Mouse (Mus musculus): Measurements from ENCODE around the gene Rpp25l. TPM values are rescaled to one million over a fixed set of nuclear protein-coding genes. Genes with fewer than 3 reads are reported as not detected.
"Not testable (repeated sequence)": the region's sequence is repeated elsewhere in the genome, so short reads cannot be mapped to it uniquely, and the experiment has no call there.

Rpp25l gene
- polyA plus RNA-seq, 1 experiment from 2014 or later: 27.2 TPM

DNA sequence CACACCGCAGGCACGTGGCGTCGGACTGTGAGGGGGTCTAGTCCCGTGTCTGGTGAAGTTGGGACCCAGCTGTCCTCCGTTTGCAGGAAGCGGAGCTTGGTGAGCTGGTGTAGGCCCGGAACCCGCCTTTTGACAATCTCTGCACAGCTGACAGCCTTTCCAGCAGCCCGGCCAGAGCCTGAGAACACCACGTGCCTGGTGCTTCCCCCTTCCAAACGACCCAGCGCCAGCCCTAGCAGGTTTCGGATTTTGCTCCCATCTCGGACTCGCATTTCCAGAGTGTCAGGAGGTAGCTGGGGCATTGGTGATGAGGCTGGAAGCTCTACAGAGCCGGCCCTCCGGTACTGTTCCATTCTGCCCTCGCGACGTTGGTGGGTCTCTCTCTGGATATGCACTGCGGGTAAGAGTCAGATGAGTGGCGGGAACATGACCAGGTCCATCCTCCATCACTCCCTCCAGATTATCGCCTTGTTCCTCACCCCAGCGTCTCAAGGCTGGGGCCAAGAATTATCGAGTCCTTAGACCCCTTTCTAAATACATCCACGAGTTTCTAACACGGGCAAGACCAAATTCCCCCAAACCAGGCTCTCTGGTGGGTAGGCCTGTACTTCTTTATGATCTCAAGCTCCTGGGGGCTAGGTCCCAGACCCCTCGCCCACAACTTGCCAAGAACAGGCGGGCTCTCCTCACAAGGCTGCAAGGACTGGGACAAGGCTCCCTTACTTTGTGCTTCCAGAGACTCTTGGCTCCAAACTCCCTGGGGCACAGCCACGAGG is 725 bp downstream of the Rpp25l start:
- no peak for TF ChIP-seq CTCF (IDR thresholded peaks at IDR 0.05)
- ChIA-PET CTCF (interaction anchor here (6.5 kb wide), 1 partner anchor 25 kb away, joined by 40 read pairs; no protein-coding TSS in a partner anchor), POLR2A (interaction anchor here (1.3 kb wide), 1 partner anchor 28 kb away, joined by 3 read pairs; no protein-coding TSS in a partner anchor)
- in situ Hi-C loops (cut with MboI; ENCODE audit: low pct_unique_long_range_greater_than_20kb): loop anchor here (25.0 kb wide), 1 partner anchor 575 kb away; the partner anchor contains the start of gene Ube2r2
- ATAC-seq (no peak), DNase-seq (ENCODE audit: low read depth, low spot score) (no peak)
- no peaks in the 10 kb centered on the region for H3K27me3 ChIP-seq

DNA sequence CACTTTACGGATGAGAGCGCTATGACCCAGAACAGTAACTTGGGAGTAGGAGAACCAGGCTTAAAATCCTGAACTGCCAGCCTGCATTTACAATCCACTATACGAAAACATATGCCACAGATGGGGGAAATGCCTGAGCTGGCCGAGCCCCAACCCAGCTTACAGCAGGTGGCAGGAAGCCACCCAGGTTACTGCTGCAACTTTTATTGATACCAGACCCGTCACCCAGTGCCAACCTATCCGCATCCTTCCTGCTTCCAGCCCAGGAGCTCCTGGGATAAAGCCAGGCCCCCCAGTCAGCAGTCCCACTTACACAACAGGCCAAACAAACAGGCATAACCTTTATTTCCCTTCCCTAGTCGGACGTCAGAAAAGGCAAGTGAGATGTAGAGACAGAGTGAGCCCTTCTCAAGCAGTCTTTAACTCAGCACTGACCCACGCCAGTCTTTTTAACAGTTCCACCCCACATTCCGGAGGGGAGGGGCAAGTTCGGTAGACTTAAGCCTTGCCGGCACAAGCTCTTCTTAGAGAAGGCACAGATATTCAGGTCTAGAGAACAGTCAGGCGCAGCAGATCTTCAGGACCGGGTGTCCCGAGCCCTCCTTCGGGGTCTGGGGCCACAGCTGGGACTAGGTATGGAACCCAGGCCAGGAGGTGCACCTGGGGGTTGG is 1.5 kb downstream of the Rpp25l start:
- POLR2A ChIA-PET: no interaction called here
- TF ChIP-seq CTCF (IDR thresholded peaks at IDR 0.05): no peak
- CTCF ChIA-PET: interaction anchor here (6.5 kb wide), 1 partner anchor 26 kb away, joined by 40 read pairs; no protein-coding TSS in a partner anchor
- in situ Hi-C loops (cut with MboI; ENCODE audit: low pct_unique_long_range_greater_than_20kb): loop anchor here (25.0 kb wide), 1 partner anchor 575 kb away; the partner anchor contains the start of gene Ube2r2
- DNase-seq (ENCODE audit: low read depth, low spot score) (no peak), ATAC-seq (no peak)
- H3K27me3 ChIP-seq: no peaks in the 10 kb centered on the region

DNA sequence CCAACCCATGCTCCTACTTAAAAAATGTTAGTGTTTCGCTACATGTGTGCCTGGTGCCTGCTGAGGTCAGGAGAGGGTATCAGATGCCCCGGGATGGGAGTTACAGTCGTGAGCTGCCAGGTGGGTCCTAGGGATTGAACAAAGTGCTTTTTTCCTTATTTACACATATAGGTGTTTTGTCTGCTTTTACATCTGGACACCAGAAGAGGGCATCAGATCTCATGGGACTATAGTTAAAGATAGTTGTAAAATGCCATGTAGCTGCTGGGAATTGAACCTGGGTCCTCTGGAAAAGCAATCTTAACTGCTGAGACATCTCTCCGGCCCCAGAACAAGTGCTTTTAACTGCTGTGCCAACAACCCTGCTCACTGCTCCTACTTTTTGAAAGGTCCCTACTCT is 3.1 kb downstream of the Rpp25l start:
- in situ Hi-C loops (cut with MboI; ENCODE audit: low pct_unique_long_range_greater_than_20kb): loop anchor here (25.0 kb wide), 1 partner anchor 573 kb away; the partner anchor contains the start of gene Ube2r2
- H3K27me3 ChIP-seq: no peaks in the 10 kb centered on the region
- CTCF ChIA-PET: no interaction called here
- DNase-seq (ENCODE audit: low read depth, low spot score) (no peak), ATAC-seq (no peak)
- POLR2A ChIA-PET: no interaction called here
- no peak for TF ChIP-seq CTCF (IDR thresholded peaks at IDR 0.05)

DNA sequence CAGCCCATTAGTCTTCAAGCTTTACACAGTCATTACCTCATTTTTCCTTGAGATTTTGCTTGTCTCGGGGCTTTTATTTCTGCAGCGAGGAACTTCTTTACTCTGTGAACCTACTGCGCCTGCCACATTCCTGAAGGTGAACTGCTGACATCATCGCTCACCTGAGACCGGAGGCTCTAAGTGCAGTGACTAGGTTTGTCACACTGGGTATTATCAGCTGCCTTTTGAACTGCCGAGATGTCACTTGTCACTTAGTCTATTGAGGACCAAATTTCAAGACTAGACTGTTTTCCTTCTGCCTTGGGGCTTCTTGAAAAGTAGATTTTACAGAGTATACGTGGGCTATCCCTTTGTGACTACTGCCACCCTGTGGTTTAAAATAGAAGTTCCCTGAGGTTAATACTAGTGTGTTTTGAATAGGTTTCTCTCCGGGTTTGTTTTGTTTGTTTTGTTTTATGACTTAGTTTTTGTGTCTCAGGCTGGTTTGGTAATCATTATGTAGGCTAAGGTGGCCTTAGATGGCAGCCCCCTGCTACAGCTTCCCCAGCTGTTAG is 5.1 kb downstream of the Rpp25l start:
- in situ Hi-C loops (cut with MboI; ENCODE audit: low pct_unique_long_range_greater_than_20kb): loop anchor here (5.0 to 25.0 kb wide), 3 partner anchors 51 to 571 kb away; partner anchors contain the start of gene Ube2r2
- ChIA-PET POLR2A (interaction anchor here (0.6 kb wide), 1 partner anchor 37 kb away, joined by 3 read pairs; no protein-coding TSS in a partner anchor), CTCF (interaction anchor here (0.9 to 1.4 kb wide), 10 partner anchors 31 to 243 kb away, joined by 3 to 12 read pairs (median 3); no protein-coding TSS in a partner anchor)
- no peak for DNase-seq (ENCODE audit: low read depth, low spot score)
- TF ChIP-seq CTCF (IDR thresholded peaks at IDR 0.05): no peak
- no peaks in the 10 kb centered on the region for H3K27me3 ChIP-seq
- ATAC-seq: no peak

DNA sequence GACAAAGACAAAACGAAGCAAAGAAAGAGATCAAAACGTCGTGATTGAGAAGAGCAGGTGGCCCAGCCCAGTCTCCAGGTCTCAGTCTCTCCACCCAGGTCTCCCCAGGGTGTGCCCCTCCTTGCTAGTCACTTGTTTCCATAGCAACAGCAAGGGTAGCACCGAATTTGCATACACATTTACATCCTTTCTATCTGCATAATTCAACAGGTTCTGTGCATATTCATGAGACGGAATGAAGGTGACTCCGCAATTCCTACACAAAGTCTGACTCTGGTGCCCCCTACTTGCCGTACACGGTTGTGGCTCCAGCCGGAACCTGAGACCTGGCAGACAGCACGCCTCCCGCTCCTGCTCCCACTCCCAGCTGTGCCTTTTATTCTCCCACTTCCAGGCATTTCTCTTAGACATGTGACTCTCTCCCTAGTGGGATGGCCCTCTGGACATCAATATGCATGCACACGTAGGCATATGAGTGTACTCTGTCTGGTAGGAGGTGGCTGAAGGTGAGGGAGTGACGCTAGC is 6.3 kb downstream of the Rpp25l start:
- no peaks in the 10 kb centered on the region for H3K27me3 ChIP-seq
- TF ChIP-seq CTCF (IDR thresholded peaks at IDR 0.05): no peak
- ATAC-seq (no peak), DNase-seq (ENCODE audit: low read depth, low spot score) (no peak)
- CTCF ChIA-PET: interaction anchor here (0.9 to 2.0 kb wide), 8 partner anchors 54 to 242 kb away, joined by 3 to 12 read pairs (median 4); partner anchors contain the start of genes Kif24 and Nudt2
- in situ Hi-C loops (cut with MboI; ENCODE audit: low pct_unique_long_range_greater_than_20kb): loop anchor here (5.0 to 25.0 kb wide), 3 partner anchors 50 to 570 kb away; partner anchors contain the start of gene Ube2r2
- POLR2A ChIA-PET: interaction anchor here (1.2 kb wide), 1 partner anchor 45 kb away, joined by 3 read pairs; no protein-coding TSS in a partner anchor

DNA sequence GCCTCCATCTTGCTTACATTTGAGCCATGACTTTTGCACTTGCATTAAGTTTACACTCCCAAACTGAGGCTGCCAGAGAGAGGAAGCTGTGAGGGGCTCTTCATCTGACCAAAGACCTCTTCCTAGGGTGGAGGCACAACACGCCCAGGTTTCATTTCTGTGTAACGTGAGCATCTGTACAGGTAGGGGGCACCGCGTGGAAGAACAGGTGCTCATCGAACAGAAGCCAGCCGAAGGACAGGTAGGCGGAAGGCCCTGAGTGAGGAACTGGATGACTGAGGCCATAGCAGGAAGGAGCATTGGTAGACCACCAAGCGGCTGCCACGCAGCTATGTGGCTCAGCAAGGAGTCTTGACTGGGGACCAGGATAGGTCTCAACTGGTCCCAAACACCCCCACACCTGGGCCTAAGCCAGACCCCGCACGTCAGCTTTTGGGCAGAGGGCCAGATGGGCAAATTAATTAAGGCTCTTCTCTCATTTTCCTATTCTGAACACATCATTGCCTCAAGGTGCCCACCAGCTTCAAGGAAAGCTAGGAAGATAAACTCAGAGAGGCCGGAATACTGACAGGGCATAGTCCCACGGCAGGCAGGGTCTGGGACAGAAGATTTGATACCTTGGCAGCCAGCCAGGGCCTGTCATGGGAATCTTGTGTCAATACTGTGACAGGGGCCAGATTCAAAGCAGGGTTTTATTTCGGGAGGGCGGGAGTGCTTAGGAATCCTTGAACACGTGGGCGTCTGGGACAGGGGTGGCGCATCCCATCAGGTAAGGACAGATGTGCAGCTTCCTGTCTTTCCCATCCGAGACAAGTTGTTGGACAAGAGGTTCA is 7.2 kb downstream of the Rpp25l start:
- TF ChIP-seq CTCF (IDR thresholded peaks at IDR 0.05): no peak
- no peaks in the 10 kb centered on the region for H3K27me3 ChIP-seq
- no peak for DNase-seq (ENCODE audit: low read depth, low spot score)
- ChIA-PET CTCF (interaction anchor here (1.3 to 2.0 kb wide), 3 partner anchors 53 to 241 kb away, joined by 3 to 6 read pairs (median 5); partner anchors contain the start of genes Kif24 and Nudt2), POLR2A (interaction anchor here (1.2 kb wide), 1 partner anchor 44 kb away, joined by 3 read pairs; no protein-coding TSS in a partner anchor)
- in situ Hi-C loops (cut with MboI; ENCODE audit: low pct_unique_long_range_greater_than_20kb): loop anchor here (5.0 to 25.0 kb wide), 3 partner anchors 49 to 569 kb away; partner anchors contain the start of gene Ube2r2
- no peak for ATAC-seq

DNA sequence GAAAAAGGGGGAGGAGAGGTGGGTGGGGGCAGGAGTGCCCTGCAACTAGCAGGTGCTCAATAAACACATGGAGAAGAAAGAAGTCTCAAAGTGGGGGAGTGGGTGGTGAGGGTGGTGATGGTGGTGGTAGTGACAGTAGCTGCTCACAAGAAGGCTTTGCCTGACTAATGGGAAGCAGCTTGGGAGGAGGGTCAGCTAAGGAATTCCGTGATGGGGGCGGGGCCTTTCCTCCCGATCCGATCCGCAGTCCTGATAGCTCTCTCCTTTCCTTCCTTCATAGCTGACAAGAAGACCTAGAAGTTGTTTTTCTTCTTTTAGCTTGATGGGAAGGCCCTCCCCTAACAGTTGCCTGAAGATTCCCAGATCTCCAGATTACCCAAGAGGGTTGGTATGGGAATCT is 8.7 kb downstream of the Rpp25l start:
- in situ Hi-C loops (cut with MboI; ENCODE audit: low pct_unique_long_range_greater_than_20kb): loop anchor here (5.0 to 25.0 kb wide), 3 partner anchors 47 to 567 kb away; partner anchors contain the start of gene Ube2r2
- ChIA-PET POLR2A (no interaction called here), CTCF (no interaction called here)
- H3K27me3 ChIP-seq: no peaks in the 10 kb centered on the region
- TF ChIP-seq CTCF (IDR thresholded peaks at IDR 0.05): no peak
- ATAC-seq: no peak
- no peak for DNase-seq (ENCODE audit: low read depth, low spot score)

DNA sequence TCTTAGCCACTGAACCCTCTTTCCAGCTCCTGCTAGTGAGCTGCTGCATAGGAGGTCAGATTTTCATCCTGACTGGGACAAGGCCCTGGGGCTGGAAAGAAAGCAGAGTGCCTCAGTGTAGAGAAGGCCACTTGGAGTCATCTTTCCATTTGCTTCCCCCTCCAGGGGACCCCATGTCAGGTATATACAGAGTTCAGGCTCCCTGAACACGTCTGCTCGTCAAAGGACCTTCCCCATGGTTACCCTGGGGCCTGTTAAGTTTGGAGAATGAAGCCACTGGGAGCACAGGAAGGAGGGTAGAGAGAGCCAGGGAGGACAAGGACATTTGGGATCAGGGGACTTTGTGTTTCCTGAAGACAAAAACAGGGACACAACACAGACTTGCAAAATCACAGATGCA is 11.1 kb downstream of the Rpp25l start:
- DNase-seq (ENCODE audit: low read depth, low spot score); POLR2A ChIA-PET; ATAC-seq; H3K27me3 ChIP-seq; CTCF ChIA-PET: not testable (repeated sequence)
- in situ Hi-C loops (cut with MboI; ENCODE audit: low pct_unique_long_range_greater_than_20kb): loop anchor here (25.0 kb wide), 1 partner anchor 565 kb away; the partner anchor contains the start of gene Ube2r2

DNA sequence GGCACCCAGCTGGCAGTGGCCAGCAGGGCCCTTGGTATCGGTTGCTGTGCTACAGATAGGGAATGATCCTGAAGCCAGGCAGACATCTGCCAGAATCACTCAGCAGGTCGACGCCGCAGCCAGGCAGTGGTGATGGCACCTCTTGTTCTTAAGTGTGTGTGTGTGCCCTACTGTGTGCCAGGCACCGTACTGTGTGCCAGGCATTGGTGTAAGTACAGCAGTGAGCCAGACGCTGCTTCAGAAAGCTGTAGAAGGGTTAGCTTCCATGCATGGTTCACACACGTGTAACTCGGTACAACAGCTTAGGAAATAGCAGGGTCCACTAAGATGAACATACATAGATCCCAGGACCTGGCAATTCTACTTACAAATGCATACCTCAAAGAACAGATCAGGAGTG is 13.1 kb downstream of the Rpp25l start:
- in situ Hi-C loops (cut with MboI; ENCODE audit: low pct_unique_long_range_greater_than_20kb): loop anchor here (25.0 kb wide), 1 partner anchor 563 kb away; the partner anchor contains the start of gene Ube2r2
- POLR2A ChIA-PET; CTCF ChIA-PET; DNase-seq (ENCODE audit: low read depth, low spot score); H3K27me3 ChIP-seq; ATAC-seq: not testable (repeated sequence)

DNA sequence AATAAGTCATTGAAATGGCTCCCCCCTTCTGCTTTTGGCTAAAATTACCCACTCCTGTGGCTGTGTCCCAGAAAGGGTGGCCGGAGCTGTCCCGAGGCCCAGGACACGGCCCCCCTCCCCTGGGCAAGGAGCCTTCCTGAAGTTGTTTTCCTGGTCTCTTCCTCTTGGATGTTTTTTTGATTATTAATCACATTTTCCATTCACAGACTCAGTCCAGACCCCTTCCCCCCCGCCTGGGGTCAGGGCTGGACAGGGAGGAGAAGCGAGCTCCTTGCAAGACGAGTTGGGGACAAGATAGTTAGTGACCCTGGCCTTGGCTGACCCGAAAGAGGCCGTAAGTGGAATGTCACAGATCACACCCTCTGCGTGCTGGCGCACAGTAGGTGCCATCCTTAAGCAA is 13.6 kb downstream of the Rpp25l start, which contains the start of gene Il11ra1:
Il11ra1 (plus strand) TSS at position 207 of the 400 bp plus-strand sequence.
- POLR2A ChIA-PET; ATAC-seq; CTCF ChIA-PET; H3K27me3 ChIP-seq; DNase-seq (ENCODE audit: low read depth, low spot score): not testable (repeated sequence)
- in situ Hi-C loops (cut with MboI; ENCODE audit: low pct_unique_long_range_greater_than_20kb): loop anchor here (25.0 kb wide), 1 partner anchor 562 kb away; the partner anchor contains the start of gene Ube2r2

DNA sequence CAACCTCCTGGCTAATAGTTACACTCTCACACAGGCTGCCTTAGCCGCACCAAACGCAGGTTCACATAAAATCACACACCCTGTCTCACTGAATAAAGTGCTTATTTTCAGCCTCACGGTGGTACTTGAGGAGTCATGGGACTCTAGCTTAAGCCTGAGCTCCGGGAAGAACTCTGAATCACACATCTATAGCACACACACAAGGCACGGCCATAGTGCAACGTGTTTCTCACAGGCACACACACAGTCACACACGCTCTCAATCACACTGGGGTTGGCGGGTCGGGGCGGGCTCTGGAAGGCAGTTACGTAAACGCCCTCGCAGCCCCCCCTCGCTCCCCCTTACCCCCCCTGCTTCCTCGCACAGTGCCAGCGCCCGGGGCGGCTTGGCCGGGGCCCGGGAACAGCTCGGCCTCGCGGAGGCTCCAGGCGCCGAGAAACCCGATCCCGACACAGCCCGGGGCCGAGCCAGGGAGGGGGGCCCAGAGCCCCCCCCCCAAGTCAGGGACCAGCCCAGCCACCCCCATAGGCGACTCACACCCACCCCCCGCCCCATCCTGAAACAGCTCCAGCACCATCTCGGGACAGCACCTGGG is 14.8 kb downstream of the Rpp25l start:
- CTCF ChIA-PET; DNase-seq (ENCODE audit: low read depth, low spot score); H3K27me3 ChIP-seq; ATAC-seq; POLR2A ChIA-PET; in situ Hi-C loops (cut with MboI; ENCODE audit: low pct_unique_long_range_greater_than_20kb): not testable (repeated sequence)

DNA sequence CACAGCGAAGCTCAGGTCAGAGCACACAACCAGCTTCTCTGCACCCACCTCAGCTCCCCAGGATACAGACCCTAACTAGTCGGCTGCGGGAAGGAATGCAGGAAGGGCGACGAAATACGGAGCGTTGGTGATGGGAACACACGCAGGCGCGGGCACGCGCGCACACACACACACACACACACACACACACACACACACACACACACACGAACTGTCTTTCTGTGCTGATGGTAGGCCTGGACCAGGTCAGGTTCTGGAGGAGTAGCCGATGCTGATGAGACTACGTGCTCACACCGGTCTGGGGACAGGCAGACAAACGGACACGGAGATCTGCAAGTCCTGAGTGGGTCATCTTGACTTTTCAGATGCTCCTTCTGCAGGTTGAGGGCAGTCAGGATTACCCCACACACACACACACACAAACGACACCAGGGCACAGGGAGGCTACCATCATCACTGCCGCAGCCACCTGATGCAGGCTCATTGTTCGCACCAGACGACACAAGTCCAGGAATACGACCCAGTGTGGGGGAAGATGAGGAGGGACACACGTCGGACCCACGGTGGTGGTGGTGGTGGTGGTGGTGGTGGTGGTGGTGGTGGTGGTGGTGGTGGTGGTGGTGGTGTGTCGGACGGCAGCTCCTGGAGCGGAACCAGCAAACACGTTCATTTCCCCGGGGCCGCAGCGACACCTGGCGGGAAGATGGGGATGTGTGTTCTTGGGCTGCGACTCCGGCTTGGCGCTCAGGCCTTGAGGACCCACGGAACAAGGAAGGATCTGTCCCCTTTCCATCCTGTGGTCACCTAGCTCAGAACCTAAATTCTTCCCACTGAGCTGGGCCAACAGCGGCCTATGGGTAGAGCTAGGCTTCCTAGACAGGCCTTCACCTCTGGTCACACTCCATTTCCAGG is 16.1 kb downstream of the Rpp25l start, which contains the start of gene Cntfr:
Cntfr (minus strand) TSS at position 160 of the 912 bp plus-strand sequence.
- H3K27me3 ChIP-seq; CTCF ChIA-PET; in situ Hi-C loops (cut with MboI; ENCODE audit: low pct_unique_long_range_greater_than_20kb); ATAC-seq; DNase-seq (ENCODE audit: low read depth, low spot score); POLR2A ChIA-PET: not testable (repeated sequence)
